In the genomic region with DNA sequence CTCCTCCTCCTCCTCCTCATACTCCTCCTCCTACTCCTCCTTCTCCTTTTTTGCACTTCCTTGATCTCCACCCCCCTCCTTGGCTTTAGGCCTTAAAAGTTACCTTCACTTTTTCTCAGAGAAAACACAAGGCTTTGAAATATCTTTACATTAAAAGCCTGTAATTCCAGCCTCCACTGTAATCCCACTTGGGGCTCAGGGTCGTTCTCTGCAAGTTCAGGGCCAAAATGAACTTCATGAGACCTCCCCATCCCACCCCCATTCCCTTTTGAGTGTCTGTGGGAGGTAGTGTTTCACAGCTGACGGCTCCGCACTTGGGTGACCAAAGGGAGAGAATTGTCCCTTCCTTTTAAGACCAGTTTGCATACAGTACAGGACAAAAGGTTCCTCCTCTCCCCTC, we compare ENCODE assay signal across 9 mouse cellular contexts. TPM values are rescaled to one million over a fixed set of nuclear protein-coding genes. Genes with fewer than 3 reads are reported as not detected.
DNase-seq lines count a peak whose midpoint lies in the region; ATAC-seq and TF ChIP-seq lines count a peak whose summit lies in the region.
"Had no signal": no experiment of that assay in that cellular context is flagged by ENCODE, and none has a peak within 500 bp of the region (broad histone marks: within the 10 kb centered on the region; RNA-seq: fewer than 3 reads in every experiment).

No protein-coding gene starts in this region.

- peak overlapping the region; percentile 40 for H3ac ChIP-seq in myocyte (ENCODE audit: control insufficient read depth, insufficient read length)

- 14% methylated on average over 3 of the region's 3 CpGs for WGBS in kidney, embryonic 16.5 days
- 28% methylated on average over 3 of the region's 3 CpGs for WGBS in embryonic facial prominence, embryonic 10.5 days
- 26% methylated on average over 3 of the region's 3 CpGs for WGBS in hindbrain, embryonic 12.5 days

- H3K27me3 ChIP-seq in kidney, embryonic 16.5 days (ENCODE audit: insufficient read depth, low read length), result no peaks in the 10 kb centered on the region
- H3K27me3 ChIP-seq in embryonic facial prominence, embryonic 10.5 days (replicated peaks; ENCODE audit: low read depth, poor library complexity, severe bottlenecking), result no peaks in the 10 kb centered on the region
- H3K27me3 ChIP-seq in hindbrain, embryonic 12.5 days, result no peaks in the 10 kb centered on the region
- H3K27me3 ChIP-seq in myocyte (ENCODE audit: control insufficient read depth, insufficient read depth, insufficient read length), result no peaks in the 10 kb centered on the region

- peaks cover 27% of the 10 kb centered on the region for H3K4me1 ChIP-seq in kidney, embryonic 16.5 days (ENCODE audit: insufficient read depth, low read length)
- H3K4me1 ChIP-seq in embryonic facial prominence, embryonic 10.5 days, result peaks cover 30% of the 10 kb centered on the region
- H3K4me1 ChIP-seq in hindbrain, embryonic 12.5 days, result peaks cover 17% of the 10 kb centered on the region

- no peak for ATAC-seq in kidney, embryonic 16.5 days (ENCODE audit: low FRiP score, low TSS enrichment)
- ATAC-seq in hindbrain, embryonic 12.5 days (ENCODE audit: low FRiP score), result no peak
- ATAC-seq in monocyte, adult 5-6 weeks (replicated peaks; ENCODE audit: insufficient number of reproducible peaks, low FRiP score, low TSS enrichment, poor library complexity, severe bottlenecking), result no peak

- H3K4me3 ChIP-seq in kidney, embryonic 16.5 days (ENCODE audit: low read length), result peak overlapping the region; percentile 13; the same call in 1 of the 2 replicates
- peak overlapping the region; percentile 93 for H3K4me3 ChIP-seq in embryonic facial prominence, embryonic 10.5 days
- H3K4me3 ChIP-seq in hindbrain, embryonic 12.5 days, result peak overlapping the region; percentile 84; the same call in 1 of the 2 replicates
- H3K4me3 ChIP-seq in myocyte, result peak overlapping the region; percentile 62

- H3K27ac ChIP-seq in kidney, embryonic 16.5 days (ENCODE audit: low read length), result peak overlapping the region; percentile 87
- H3K27ac ChIP-seq in embryonic facial prominence, embryonic 10.5 days (replicated peaks), result peak overlapping the region; percentile 97
- H3K27ac ChIP-seq in hindbrain, embryonic 12.5 days, result peak overlapping the region; percentile 93; the same call in 1 of the 2 replicates
- H3K27ac ChIP-seq: liver, embryonic 14.5 days had no signal

- H3K9me3 ChIP-seq in kidney, embryonic 16.5 days (ENCODE audit: low read length), result no peaks in the 10 kb centered on the region
- no peaks in the 10 kb centered on the region for H3K9me3 ChIP-seq in embryonic facial prominence, embryonic 10.5 days
- H3K9me3 ChIP-seq in hindbrain, embryonic 12.5 days (replicated peaks), result no peaks in the 10 kb centered on the region

- H3K79me2 ChIP-seq in myocyte (ENCODE audit: control insufficient read depth, insufficient read depth), result peaks cover 35% of the 10 kb centered on the region

- H3K36me3 ChIP-seq in kidney, embryonic 16.5 days (ENCODE audit: insufficient read depth, low read length), result peaks cover 4% of the 10 kb centered on the region
- peaks cover 7% of the 10 kb centered on the region for H3K36me3 ChIP-seq in embryonic facial prominence, embryonic 10.5 days (replicated peaks)
- 0 out of 2 replicates have a peak, but pooled peaks cover 3% of the 10 kb centered on the region for H3K36me3 ChIP-seq in hindbrain, embryonic 12.5 days
- peaks cover 6% of the 10 kb centered on the region for H3K36me3 ChIP-seq in myocyte (ENCODE audit: control insufficient read depth, insufficient read depth)

- H3K4me2 ChIP-seq in kidney, embryonic 16.5 days (replicated peaks; ENCODE audit: low read depth, low read length), result peak overlapping the region; percentile 72
- H3K4me2 ChIP-seq in hindbrain, embryonic 12.5 days (replicated peaks), result peak overlapping the region; percentile 79
- H3K4me2 ChIP-seq in myocyte (ENCODE audit: low read depth), result peak overlapping the region; percentile 87

- no peak for DNase-seq in kidney, postnatal 14 days
- no peak for DNase-seq in embryonic facial prominence, embryonic 10.5 days (ENCODE audit: low spot score)
- no peak for DNase-seq in spleen, adult 12 weeks (ENCODE audit: low spot score)
- DNase-seq in embryo, embryonic 11 days, result no peak

- H3K9ac ChIP-seq in kidney, embryonic 16.5 days (replicated peaks; ENCODE audit: low read length), result peak overlapping the region; percentile 15
- H3K9ac ChIP-seq in hindbrain, embryonic 12.5 days, result no peak overlapping the region
- H3K9ac ChIP-seq: liver, embryonic 14.5 days had no signal

- TF ChIP-seq POLR2A in myocyte (IDR thresholded peaks at IDR 0.05; ENCODE audit: insufficient read length, low read depth), result no peak

TF ChIP-seq in myocyte, 11 proteins besides CTCF, POLR2A, EP300 and RAD21:
- TF ChIP-seq POLR2AphosphoS2 (IDR thresholded peaks at IDR 0.05; ENCODE audit: insufficient read length, low read depth), result no peak
- TF ChIP-seq TCF3 (IDR thresholded peaks at IDR 0.05; ENCODE audit: insufficient read length, low read depth), result no peak
- no peak for TF ChIP-seq SRF (IDR thresholded peaks at IDR 0.05; ENCODE audit: control insufficient read depth, insufficient read length, low read depth)
- TF ChIP-seq E2F4 (IDR thresholded peaks at IDR 0.05; ENCODE audit: insufficient read depth), result no peak
- no peak for TF ChIP-seq TCF12 (IDR thresholded peaks at IDR 0.05; ENCODE audit: insufficient read depth, poor library complexity, severe bottlenecking)
- TF ChIP-seq MYOG (IDR thresholded peaks at IDR 0.05; ENCODE audit: control insufficient read depth in 1 of 3, insufficient read depth in 1 of 3, insufficient read length in 2 of 3, low read depth in 2 of 3), result no peak
- no peak for TF ChIP-seq USF1 (IDR thresholded peaks at IDR 0.05; ENCODE audit: low read depth)
- TF ChIP-seq CEBPB (IDR thresholded peaks at IDR 0.05; ENCODE audit: insufficient read depth, poor library complexity, severe bottlenecking), result no peak
- no peak for TF ChIP-seq MYOD1 (IDR thresholded peaks at IDR 0.05; ENCODE audit: control insufficient read depth in 1 of 3, insufficient read length in 2 of 3, low read depth in 2 of 3)
- TF ChIP-seq MAX (IDR thresholded peaks at IDR 0.05; ENCODE audit: low read depth), result no peak
- TF ChIP-seq REST (IDR thresholded peaks at IDR 0.05; ENCODE audit: insufficient read depth, insufficient read length), result no peak

RNA-seq across cellular contexts. Expression of gene Cers5, which starts 0.2 kb away (rescaled TPM):
- polyA plus RNA-seq in kidney, embryonic 16.5 days (2015; fragmentation: Nextera tagmentation; extraction: Ambion mirVana), result 86.2 and 87.2 TPM in 2 replicates
- 60.2 and 63.8 TPM in 2 replicates for polyA plus RNA-seq in embryonic facial prominence, embryonic 10.5 days (2016; fragmentation: Nextera tagmentation; extraction: Ambion mirVana)
- polyA plus RNA-seq in hindbrain, embryonic 12.5 days (2016; fragmentation: Nextera tagmentation; extraction: Ambion mirVana), result 66.8 and 69.3 TPM in 2 replicates
- polyA plus RNA-seq in myocyte (2012; fragmentation: generic; extraction: Trizol), result 68.6 TPM
- total RNA-seq in monocyte, adult 5-6 weeks (2017), result 56.2 to 67.9 TPM (median 57.5 TPM) in 3 replicates

RNA-seq across cellular contexts. Expression of gene Cox14, which starts 47.5 kb away (rescaled TPM):
- 193 and 197 TPM in 2 replicates for polyA plus RNA-seq in kidney, embryonic 16.5 days (2015; fragmentation: Nextera tagmentation; extraction: Ambion mirVana)
- polyA plus RNA-seq in embryonic facial prominence, embryonic 10.5 days (2016; fragmentation: Nextera tagmentation; extraction: Ambion mirVana), result 129 and 131 TPM in 2 replicates
- 152 and 156 TPM in 2 replicates for polyA plus RNA-seq in hindbrain, embryonic 12.5 days (2016; fragmentation: Nextera tagmentation; extraction: Ambion mirVana)
- 410 TPM for polyA plus RNA-seq in myocyte (2012; fragmentation: generic; extraction: Trizol)
- 33.2 to 55.3 TPM (median 34.4 TPM) in 3 replicates for total RNA-seq in monocyte, adult 5-6 weeks (2017)

RNA-seq across cellular contexts. Expression of gene Gpd1, which starts 55.6 kb away (rescaled TPM):
- polyA plus RNA-seq in kidney, embryonic 16.5 days (2015; fragmentation: Nextera tagmentation; extraction: Ambion mirVana), result 45.4 and 46.1 TPM in 2 replicates
- 0.42 and 0.55 TPM in 2 replicates for polyA plus RNA-seq in embryonic facial prominence, embryonic 10.5 days (2016; fragmentation: Nextera tagmentation; extraction: Ambion mirVana)
- 0.69 and 0.92 TPM in 2 replicates for polyA plus RNA-seq in hindbrain, embryonic 12.5 days (2016; fragmentation: Nextera tagmentation; extraction: Ambion mirVana)
- polyA plus RNA-seq in myocyte (2012; fragmentation: generic; extraction: Trizol), result 6.9 TPM
- total RNA-seq in monocyte, adult 5-6 weeks (2017), result 0.75 to 3.8 TPM in 2 of 3 replicates, not detected in the other

Comparison
In these comparisons a context has a peak if more than half of its experiments do, and no peak if none do; other contexts are left out.
1. H3K4me3 ChIP-seq: peak in every context shown above with its lines; median percentile 93 in embryonic facial prominence, embryonic 10.5 days; 84 in hindbrain, embryonic 12.5 days; 62 in myocyte; 13 in kidney, embryonic 16.5 days.